Mouse (Mus musculus) CD4-positive, CD25-positive, alpha-beta regulatory T cell, adult 2 months (primary cell): ENCODE data around the gene Cdr2.
"Not testable (repeated sequence)": the region's sequence is repeated elsewhere in the genome, so short reads cannot be mapped to it uniquely, and the experiment has no call there.

ENCODE experiments used
- DNase-seq: peaks from one replicate; pipeline ENCODE4 v3.0.0-alpha.2; 2012; ENCODE audit warnings: low read depth, low spot score

Gene Cdr2

GRCm38 (mm10) chr7:120982200-120982841 lies at the start of gene Cdr2, which contains the start of gene Mfsd13b:
Cdr2 (minus strand) TSS chr7:120982312.
Mfsd13b (plus strand) TSS chr7:120982509.
- peak; percentile 97 for DNase-seq

DNA sequence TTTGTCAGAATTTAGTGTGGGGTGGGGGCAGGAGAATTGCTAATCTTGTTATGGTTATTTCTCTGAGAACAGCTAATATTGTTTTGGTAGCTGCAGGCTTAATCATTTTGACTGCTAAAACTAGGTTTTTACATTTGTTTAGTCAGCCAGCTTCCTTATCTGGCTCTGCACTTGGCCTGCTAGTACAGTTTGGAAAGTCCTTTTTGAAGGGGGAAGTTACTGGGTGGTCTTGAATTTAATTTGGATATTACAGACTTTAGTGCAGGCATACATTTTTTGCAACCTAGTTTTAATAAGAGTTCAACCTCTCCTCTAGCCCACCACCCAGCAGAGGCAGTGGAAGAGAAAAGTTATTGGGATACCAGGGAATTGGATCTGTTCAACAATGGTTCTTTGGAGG lies 47.8 kb upstream of the Cdr2 start:
- not testable (repeated sequence) for DNase-seq

- DNase-seq: no peak
These were observed 44.2 kb upstream of the Cdr2 start for GRCm38 (mm10) chr7:121026300-121026699.

GRCm38 (mm10) chr7:121025221-121026008 lies 43.3 kb upstream of the Cdr2 start:
- DNase-seq: no peak

- peak; percentile 53 for DNase-seq
These were observed 38.2 kb upstream of the Cdr2 start for GRCm38 (mm10) chr7:121020277-121020676.

DNA sequence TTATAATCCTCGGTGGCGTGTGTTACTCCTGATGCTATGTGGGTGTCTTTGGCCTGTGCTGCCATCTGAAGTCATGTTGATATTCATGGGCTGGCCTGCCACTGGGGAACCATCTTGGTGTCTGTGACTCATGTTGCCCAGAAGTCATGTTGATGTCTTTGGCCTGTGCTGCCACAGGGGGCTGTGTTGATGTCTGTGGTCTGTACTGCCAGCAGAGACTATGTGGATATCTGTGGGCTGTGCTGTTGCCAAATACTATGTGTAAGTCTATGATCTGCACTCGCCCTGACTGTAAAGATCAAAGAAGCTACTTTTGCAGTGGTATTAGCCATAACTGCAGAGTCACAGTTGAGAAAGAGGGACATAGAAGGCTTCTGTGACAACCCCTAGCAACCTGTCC lies 36.7 kb upstream of the Cdr2 start:
- no peak for DNase-seq

- no peak for DNase-seq
These were observed 32.4 kb upstream of the Cdr2 start for GRCm38 (mm10) chr7:121014486-121014885.

DNA sequence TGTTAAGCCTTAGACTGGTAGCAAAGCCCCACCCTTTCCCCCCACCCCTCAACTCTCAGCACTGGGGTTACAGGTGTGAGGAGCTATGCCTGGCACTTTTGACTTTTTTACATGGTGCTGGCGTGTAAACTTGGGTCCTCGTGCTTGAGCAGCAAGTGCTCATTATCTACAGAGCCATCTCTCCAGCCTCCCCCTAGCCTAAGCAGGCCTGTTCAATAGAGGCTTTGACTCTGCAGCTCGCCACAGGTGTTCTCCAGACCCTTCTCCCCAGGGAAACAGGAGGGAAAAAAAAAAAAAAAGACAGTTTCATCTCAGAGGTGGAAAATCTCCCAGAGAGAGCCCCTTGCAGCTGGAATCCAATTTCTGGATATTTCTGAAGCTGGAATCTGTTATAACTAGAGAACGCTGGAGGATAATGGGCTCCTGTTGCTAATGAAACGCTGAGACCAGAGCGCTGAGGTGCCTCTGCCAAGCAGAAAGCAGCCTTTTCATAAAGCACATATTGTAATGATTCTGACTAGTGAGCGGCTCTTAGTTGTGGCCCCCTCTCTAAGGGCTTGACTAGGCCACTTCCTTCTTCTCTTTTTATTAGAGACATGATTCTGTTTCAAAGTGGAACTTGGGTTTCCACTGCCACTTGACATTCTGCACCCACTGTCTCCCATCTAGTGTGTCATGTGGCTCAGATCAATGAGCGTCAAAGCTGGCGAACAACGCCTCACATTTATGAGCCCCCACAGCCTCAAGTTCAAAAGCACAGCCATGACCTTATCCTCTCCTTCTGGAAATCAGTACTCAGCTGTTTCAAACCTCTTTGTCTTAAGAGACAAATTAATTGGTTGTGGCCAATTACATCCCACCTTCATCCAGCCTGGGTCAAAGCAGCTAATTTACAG lies 29.9 kb upstream of the Cdr2 start:
- DNase-seq: no peak

GRCm38 (mm10) chr7:121003793-121004418 lies 21.8 kb upstream of the Cdr2 start:
- DNase-seq: no peak

DNA sequence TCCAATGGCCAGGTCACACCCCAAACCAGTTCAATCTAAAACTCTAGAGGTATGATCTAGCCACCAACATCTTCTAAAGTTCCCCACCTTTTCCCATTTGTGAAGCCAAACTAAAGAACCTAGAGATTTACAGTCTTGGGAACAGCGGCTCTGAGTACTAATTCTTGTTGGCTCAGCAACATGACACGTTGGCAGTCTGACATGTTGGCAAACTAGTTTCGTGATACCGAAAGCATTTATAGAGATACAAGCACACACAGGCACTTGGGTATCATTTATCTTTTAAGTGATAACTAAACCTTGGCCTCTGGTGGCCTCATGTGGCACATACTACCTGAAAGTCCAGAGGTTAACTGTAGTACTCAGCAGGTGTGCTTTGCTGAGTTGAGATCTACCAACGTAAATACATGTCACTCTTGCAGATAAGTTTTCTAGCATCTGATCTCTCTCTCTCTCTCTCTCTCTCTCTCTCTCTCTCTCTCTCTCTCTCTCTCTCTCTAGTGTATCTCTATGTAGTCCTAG lies 20.4 kb upstream of the Cdr2 start:
- DNase-seq: no peak

GRCm38 (mm10) chr7:121001879-121002278 lies 19.8 kb upstream of the Cdr2 start:
- DNase-seq: no peak

- DNase-seq: no peak
These were observed 18.1 kb upstream of the Cdr2 start for GRCm38 (mm10) chr7:121000065-121000822.

GRCm38 (mm10) chr7:120999021-120999530 lies 17.0 kb upstream of the Cdr2 start:
- no peak for DNase-seq

DNA sequence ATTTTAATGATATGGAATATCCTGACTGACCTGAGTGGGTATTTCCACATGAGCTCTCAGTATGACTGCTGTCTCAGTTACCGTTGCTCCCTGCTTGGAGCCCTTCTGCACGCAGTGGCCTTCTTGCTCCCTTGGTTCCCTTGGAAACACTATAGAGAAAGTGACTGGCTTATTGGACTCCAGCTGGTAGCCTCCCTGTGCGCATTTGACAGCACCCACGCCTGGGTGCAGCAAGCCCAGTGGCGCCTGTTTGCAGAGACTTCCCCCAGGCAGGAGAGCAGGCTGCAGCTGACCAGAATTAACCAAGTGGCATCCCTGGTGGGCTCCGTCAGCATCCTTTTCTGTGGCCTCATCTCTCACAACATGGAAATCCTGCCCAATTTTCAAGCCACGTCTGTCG lies 9.1 kb upstream of the Cdr2 start:
- DNase-seq: no peak

- peak; percentile 52 for DNase-seq
These were observed 856 bp upstream of the Cdr2 start for GRCm38 (mm10) chr7:120982968-120983367.

DNA sequence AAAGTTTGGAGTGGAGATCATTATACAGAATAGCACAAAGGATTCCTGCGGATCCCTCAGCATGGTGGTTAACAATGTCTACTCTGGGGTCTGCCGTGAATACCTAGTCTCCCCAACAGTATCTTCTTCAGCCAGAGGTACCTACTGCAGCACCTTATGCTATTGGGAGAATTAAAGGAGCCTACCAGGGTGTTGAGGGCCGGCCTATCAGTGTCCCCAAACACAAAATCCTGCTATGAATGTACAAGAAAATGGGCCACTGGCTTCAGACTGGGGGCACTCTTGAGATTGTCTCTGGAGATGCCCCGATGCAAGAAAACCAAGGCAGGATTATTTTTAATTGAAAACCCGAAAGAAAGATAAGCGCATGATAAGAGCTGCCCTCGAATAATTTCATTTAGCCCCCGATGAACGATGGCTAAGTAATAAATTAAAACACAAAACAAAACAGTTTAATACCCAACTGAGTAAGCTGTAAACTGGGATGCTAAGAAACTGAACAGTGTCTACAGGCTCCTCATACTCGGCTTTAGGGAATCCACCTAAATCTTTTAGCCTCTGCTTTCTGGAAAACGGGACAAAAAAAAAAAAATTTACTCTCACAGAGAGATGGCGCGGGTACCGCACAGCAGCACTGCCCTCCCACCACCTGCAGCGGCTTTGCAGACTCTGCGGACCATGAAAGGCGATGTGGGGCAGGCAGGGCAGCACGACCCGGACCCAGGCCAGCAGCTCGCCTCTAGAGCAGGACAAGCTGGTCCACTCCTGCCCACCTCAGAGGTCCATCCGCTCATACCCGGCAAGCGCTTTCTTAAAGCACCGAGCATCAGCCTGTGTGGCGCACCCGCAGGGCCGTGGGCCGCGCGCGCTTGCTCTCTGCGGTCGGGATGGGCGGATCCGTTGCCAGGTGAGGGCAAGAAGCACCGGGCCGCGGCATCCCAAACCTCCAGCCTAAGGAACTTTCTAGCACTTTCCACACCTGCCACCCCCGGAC lies 884 bp downstream of the Cdr2 start:
- peak; percentile 77 for DNase-seq

GRCm38 (mm10) chr7:120980041-120980440 lies 2.1 kb downstream of the Cdr2 start:
- no peak for DNase-seq

DNA sequence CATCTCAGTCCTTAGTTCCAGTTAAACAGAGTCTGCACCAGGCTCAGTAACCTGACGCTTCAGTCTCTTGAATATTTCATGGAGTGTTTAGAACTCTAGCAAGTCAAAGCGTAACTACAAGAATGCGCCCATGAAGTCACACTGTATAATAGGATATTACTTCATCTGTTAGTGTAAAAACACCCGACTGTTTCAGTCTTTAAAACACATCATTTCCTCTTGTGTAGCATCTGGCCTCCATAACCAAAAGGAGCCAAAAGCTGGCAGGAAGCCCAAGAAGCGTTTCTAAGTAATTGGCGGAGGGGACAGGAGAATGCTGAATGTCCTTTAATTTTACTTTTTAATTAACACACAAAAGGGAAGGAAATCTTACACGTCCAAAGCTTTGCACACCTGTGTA lies 5.0 kb downstream of the Cdr2 start:
- no peak for DNase-seq

- no peak for DNase-seq
These were observed 8.1 kb downstream of the Cdr2 start for GRCm38 (mm10) chr7:120974001-120974400.
